Mouse (Mus musculus) thymus, adult 2 months (tissue): ENCODE results near the gene Gm26938. TPM values are rescaled to one million over a fixed set of nuclear protein-coding genes. Genes with fewer than 3 reads are reported as not detected.

ENCODE experiments used
- DNase-seq: peaks from one replicate; pipeline ENCODE4 v3.0.0; 2021
- H3K27ac ChIP-seq: fragments of 200-500 bp; 2 replicates; pipeline ENCODE4 v1.5.1; 2012; ENCODE audit warnings: low read length, control low read depth; ENCODE audit not compliant: control insufficient read depth, insufficient read depth
- H3K27me3 ChIP-seq: fragments of 200-500 bp; 2 replicates; pipeline ENCODE4 v1.6.1; 2012; ENCODE audit warnings: mild to moderate bottlenecking, low read length, moderate library complexity, mixed read lengths; ENCODE audit not compliant: control insufficient read depth, insufficient read depth
- H3K36me3 ChIP-seq: fragments of 200-500 bp; 2 replicates; pipeline ENCODE4 v1.6.1; 2012; ENCODE audit warnings: mild to moderate bottlenecking, low read length, moderate library complexity; ENCODE audit not compliant: control insufficient read depth, insufficient read depth
- H3K4me1 ChIP-seq: fragments of 200-500 bp; replicated peaks from 2 replicates; pipeline ENCODE4 v1.6.1; 2012; ENCODE audit warnings: low read length; ENCODE audit not compliant: control insufficient read depth, insufficient read depth
- H3K4me3 ChIP-seq: fragments of 200-500 bp; 2 replicates; pipeline ENCODE4 v1.5.1; 2012; ENCODE audit warnings: mild to moderate bottlenecking, low read length, control low read depth, moderate library complexity; ENCODE audit not compliant: control insufficient read depth, insufficient read depth
- CTCF ChIP-seq: fragments of 200-500 bp; IDR thresholded peaks from 2 replicates; pipeline ENCODE4 v1.5.1; 2012; ENCODE audit warnings: mild to moderate bottlenecking, control low read depth, low read length, moderate library complexity, borderline replicate concordance; ENCODE audit not compliant: control insufficient read depth, poor library complexity, insufficient read depth; ENCODE audit errors: extremely low read depth
- POLR2A ChIP-seq: fragments of 200-500 bp; IDR thresholded peaks from 2 replicates; pipeline ENCODE4 v1.6.1; 2012; ENCODE audit warnings: mild to moderate bottlenecking, low read length, control low read depth, moderate library complexity; ENCODE audit not compliant: control insufficient read depth, poor library complexity, insufficient read depth; ENCODE audit errors: extremely low read depth
- WGBS: fragments of 180-500 bp; shearing (Covaris S2); methylation state at CpG from one replicate; pipeline ENCODE4 v1.1.7; 2018; 5-methylcytosine and 5-hydroxymethylcytosine counted together
- polyA plus RNA-seq: library from polyadenylated mRNA; depleted of rRNA; stranded (reverse); fragments of >200 nt; gene quantifications from 2 replicates; pipeline ENCODE4 v1.2.3, GENCODE M21; 2012; rRNA removed

Gene Gm26938
- not detected in 2 replicates for polyA plus RNA-seq

DNA sequence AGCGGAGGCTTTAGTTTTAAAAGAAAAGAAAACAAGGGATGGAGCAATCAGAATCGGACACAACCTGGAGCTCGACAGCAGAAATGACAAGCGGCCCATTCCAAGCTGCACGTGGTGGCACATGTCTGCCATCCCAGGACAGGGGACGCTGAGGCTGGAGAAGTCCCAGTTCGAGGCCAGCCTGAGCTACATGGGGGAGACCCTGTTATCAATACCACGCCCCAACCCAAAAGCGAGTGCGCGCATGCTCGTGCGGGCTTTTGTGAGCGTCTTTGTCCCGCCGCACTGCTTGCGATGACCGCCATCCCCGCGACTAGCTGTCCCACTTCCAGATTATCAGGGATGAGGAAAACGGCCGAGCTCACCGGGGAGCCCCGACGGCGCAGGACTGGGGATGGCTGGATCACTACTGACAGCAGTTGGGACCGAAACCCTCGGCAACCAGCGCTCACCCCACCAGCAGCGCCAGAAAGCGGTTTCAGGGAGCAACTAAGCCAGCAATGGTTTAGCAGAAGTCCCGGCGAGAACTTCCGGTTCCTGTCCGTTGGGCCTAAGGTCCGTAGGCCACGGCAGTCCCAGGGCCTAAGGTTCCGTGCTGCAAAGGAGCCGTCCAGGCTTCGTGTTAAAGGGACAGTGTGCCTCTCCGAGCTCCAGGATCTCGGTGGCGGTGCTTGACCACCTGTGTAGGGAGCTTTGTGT lies at the start of gene Gm26938, which contains the start of gene Psmg3:
Gm26938 (minus strand) TSS at position 51 of the 699 bp plus-strand sequence.
Psmg3 (minus strand) TSS at position 529 of the 699 bp plus-strand sequence.
- DNase-seq = peak; percentile 86
- TF ChIP-seq CTCF = 0 out of 2 replicates have a peak, but pooled peaks have one; percentile 28
- no peak for TF ChIP-seq POLR2A
- peak within 1 kb of the TSS; percentile 99 for H3K4me3 ChIP-seq
- peaks cover 16% of the 10 kb centered on the region for H3K4me1 ChIP-seq
- H3K27ac ChIP-seq = no peak within 1 kb of the TSS
- no peaks in the 10 kb centered on the region for H3K27me3 ChIP-seq
- 0 out of 2 replicates have a peak, but pooled peaks cover 9% of the 10 kb centered on the region for H3K36me3 ChIP-seq
- WGBS = 1% methylated on average over 43 of the region's 43 CpGs

DNA sequence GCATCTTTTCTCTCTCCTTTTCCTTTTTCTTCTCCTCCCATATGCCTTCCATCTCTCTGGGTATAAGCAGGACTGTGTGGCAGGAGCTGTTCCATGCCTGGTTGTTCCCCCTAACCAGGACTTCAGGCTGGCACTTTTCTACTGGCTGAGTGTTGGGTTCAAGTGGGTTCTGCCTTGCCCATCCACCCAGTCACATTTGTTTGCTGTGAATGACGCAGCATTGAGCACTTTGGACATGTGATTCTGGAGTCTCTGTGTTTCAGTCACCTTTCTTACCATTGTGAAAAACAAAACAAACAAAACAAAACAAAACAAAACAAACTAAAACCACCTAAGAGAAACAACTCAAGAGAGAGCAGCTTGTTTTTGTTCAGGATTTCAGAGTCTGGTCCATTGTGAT lies 45.3 kb upstream of the Gm26938 start:
- DNase-seq = no peak
- Histone ChIP-seq H3K4me3 (no peak overlapping the region), H3K36me3 (no peaks in the 10 kb centered on the region), H3K27me3 (no peaks in the 10 kb centered on the region; the same call in 1 of the 2 replicates), H3K27ac (no peak overlapping the region), H3K4me1 (no peaks in the 10 kb centered on the region)
- TF ChIP-seq POLR2A (no peak), CTCF (no peak)
- WGBS = 81% methylated on average over 1 of the region's 1 CpGs

DNA sequence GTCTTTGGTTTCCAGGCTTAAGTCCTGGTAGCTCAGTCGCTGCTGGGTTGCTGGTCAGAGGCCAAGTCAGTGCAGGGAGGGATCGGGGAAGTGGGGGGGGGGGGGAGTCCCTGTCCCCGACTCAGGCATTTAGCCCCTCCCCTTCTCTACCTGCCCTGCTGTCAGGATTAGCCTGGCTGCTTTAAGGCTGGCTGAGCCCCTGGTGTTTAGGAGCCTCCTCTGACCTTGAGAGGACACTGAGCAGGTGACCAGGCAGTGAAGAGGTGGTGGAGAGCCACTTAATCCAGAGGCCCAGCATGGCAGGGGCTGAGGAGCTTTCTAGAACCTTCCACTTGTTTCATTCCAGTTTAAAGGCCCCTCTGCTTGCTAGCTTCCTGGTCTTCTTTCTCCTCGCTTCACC lies 44.7 kb upstream of the Gm26938 start:
- no peaks in the 10 kb centered on the region for H3K4me1 ChIP-seq
- no peaks in the 10 kb centered on the region for H3K36me3 ChIP-seq
- no peak for DNase-seq
- no peaks in the 10 kb centered on the region; the same call in 1 of the 2 replicates for H3K27me3 ChIP-seq
- no peak overlapping the region for H3K4me3 ChIP-seq
- TF ChIP-seq POLR2A (no peak), CTCF (no peak)
- whole genome bisulfite sequencing = 28% methylated on average over 4 of the region's 4 CpGs
- H3K27ac ChIP-seq = no peak overlapping the region

DNA sequence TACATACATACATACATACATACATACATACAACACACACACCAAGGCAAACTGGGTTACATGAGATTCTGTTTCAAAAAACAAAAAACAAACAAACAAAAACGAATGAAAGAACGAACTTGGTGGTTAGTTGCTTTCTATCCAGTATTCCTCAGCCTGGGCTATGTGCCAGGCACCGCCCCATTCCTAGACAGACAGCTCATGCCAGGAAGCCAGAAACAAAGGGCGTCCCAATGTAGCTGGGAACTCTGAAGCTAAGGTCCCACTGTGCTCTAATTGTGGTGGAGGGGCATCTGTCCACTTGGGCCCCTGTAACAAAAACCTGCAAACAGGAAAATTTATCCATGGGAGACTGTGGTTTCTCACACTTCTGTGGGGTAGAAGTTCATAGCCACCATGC lies 36.6 kb upstream of the Gm26938 start:
- Histone ChIP-seq H3K27me3 (no peaks in the 10 kb centered on the region), H3K4me1 (no peaks in the 10 kb centered on the region), H3K4me3 (no peak overlapping the region), H3K27ac (no peak overlapping the region), H3K36me3 (no peaks in the 10 kb centered on the region)
- TF ChIP-seq CTCF = no peak
- no peak for TF ChIP-seq POLR2A
- no peak for DNase-seq
- 49% methylated on average over 4 of the region's 4 CpGs for WGBS

DNA sequence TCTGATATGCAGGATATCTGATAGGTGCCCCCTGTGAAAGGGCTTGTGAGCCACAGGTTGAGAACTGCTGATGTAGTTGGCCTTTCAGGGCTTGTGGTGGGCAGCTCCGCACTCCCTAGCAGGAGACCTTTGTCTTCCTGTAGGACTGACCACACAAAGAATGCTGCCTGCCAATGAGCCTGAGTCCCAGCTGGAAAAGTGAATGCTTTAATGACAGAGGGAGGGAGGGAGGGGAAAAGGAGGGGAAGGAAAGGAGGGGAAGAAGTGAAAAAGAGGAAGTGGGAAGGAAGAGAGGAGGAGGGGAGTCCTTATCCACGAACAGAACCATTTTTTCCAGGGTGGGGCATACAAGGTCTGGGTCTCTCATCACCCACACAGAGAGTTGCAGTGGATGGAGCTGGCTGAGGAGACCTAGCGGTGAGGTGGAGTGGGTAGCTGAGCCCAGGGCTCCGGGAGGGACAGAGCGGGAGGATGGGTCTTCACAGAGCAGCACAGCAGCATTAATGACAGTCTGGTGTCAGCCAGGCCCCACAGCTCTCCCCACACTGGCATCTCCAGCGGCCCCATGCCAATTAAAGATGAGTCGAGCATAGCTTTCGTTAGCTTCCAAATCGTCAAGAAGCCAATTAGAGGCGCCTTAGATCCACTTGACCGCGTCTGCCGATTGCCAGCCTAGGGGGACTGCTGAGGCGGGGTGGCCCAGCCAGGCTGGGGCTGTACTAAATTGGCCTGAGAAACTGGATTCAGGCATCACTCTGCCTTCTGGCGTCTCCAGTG lies 34.3 kb upstream of the Gm26938 start:
- 69% methylated on average over 15 of the region's 15 CpGs for whole genome bisulfite sequencing
- Histone ChIP-seq H3K27me3 (no peaks in the 10 kb centered on the region), H3K27ac (no peak overlapping the region), H3K4me3 (no peak overlapping the region), H3K4me1 (no peaks in the 10 kb centered on the region), H3K36me3 (no peaks in the 10 kb centered on the region)
- TF ChIP-seq POLR2A = no peak
- TF ChIP-seq CTCF = no peak
- DNase-seq = no peak

DNA sequence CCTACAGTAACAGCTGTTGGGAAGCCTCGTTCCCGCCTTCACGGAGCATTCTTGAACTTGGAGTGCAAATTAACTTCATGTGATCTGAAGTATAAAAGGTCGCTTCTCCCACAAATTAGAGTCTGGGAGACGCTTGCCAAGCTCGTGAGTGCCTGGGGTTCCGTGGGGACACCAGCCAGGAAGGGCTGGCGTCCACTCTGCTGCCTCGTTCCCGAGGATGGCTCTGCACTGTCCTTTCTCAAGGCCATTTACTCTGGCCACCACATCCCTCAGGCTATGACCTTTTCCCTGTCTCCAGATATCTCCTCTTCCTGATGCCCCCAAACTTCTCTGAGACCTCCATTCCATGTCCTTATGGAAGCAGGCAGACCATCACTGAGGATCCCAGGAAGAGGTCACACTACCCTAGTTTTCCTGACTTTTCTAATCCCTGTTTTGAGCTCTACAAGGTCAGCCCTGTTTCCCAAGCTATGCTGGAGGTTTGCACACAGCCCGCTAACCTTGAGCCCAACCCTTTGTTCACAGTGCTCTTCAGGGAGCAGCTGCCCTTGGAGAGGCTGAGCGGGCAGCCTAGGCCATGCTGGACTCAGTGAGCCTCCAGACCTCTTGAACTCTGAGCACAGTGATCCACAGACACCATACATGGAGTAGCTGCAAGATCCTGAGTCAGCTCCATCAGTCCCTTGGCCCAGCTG lies 23.6 kb upstream of the Gm26938 start:
- H3K27ac ChIP-seq = no peak overlapping the region
- DNase-seq = no peak
- no peaks in the 10 kb centered on the region for H3K36me3 ChIP-seq
- no peaks in the 10 kb centered on the region; the same call in 1 of the 2 replicates for H3K4me1 ChIP-seq
- no peak overlapping the region for H3K4me3 ChIP-seq
- 92% methylated on average over 12 of the region's 12 CpGs for WGBS
- H3K27me3 ChIP-seq = no peaks in the 10 kb centered on the region
- no peak for TF ChIP-seq CTCF
- TF ChIP-seq POLR2A = no peak
